Mouse (Mus musculus) lung, adult 2 months (tissue): ENCODE measurements at regions not wholly inside any gene's neighbourhood (a gene's known extent, or its start where the extent isn't known, plus 50 kb on each side); places are given as distances from the start of the nearest gene placed in this dataset.

ENCODE experiments used
- CTCF ChIP-seq: fragments of 200-500 bp; IDR thresholded peaks from 2 replicates; pipeline ENCODE4 v1.5.1; 2011; ENCODE audit warnings: mild to moderate bottlenecking, low read length, control low read depth; ENCODE audit not compliant: insufficient read depth
- POLR2A ChIP-seq: fragments of 200-500 bp; IDR thresholded peaks from 2 replicates; pipeline ENCODE4 v1.6.1; 2011; ENCODE audit warnings: low read depth, mild to moderate bottlenecking, control low read depth, low read length, borderline replicate concordance; ENCODE audit errors: extremely low read depth

DNA sequence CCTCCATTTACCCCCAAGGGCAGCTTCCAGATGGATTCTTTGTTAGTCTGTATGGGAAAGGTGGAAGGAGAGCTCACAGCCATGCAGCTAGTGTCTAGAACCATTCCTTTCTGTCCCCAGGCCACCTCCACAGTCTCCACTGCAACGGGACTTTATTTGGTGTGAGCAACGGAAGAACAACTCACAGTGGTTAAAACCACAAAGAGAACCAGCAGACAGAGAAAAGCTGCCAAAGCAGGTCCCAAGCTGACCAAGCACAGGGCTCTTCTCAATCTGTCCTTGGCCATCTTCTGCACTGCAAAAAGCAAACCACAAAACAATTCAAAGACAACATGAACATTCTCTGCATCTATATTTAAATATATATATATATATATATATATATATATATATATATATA is 98.1 kb downstream of the Eif4e start:
- TF ChIP-seq CTCF (no peak), POLR2A (no peak)
